Mouse (Mus musculus) lung, postnatal 0 days (tissue): ENCODE measurements around the gene Cyb5r2.

ENCODE experiments used
- CTCF ChIP-seq: IDR thresholded peaks from 2 replicates; pipeline ENCODE4 v1.5.1; 2016; ENCODE audit warnings: antibody characterized with exemption, mild to moderate bottlenecking
- EP300 ChIP-seq: IDR thresholded peaks from 2 replicates; pipeline ENCODE4 v1.6.1; 2016; ENCODE audit warnings: antibody characterized with exemption, mild to moderate bottlenecking, control low read depth

DNA sequence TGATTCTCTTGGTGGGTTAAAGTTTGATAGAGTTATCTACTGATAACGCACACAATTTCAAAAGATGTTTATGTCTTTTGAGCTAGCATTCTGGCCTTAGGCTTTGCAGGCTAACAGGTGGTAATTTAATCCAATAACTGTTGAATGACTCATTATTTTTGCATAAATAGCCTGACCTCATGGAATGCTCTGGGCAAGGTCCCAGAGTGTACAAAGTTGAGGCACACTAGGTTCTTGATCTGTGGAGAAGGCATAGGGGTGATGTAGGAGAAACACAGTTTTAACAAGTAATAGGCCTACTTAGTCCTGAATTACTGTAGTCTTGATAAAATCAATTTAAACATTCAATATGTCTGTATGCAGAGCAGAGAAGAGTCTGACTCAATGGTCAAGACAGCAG is 20.4 kb upstream of the Cyb5r2 start:
- TF ChIP-seq EP300 (no peak), CTCF (no peak)
